Mouse (Mus musculus) thymus, adult 2 months (tissue): Measurements from ENCODE around the gene Stx5a. TPM values are rescaled to one million over a fixed set of nuclear protein-coding genes. Genes with fewer than 3 reads are reported as not detected.

ENCODE experiments used
- DNase-seq: peaks from one replicate; pipeline ENCODE4 v3.0.0; 2021
- H3K27ac ChIP-seq: fragments of 200-500 bp; 2 replicates; pipeline ENCODE4 v1.5.1; 2012; ENCODE audit warnings: low read length, control low read depth; ENCODE audit not compliant: control insufficient read depth, insufficient read depth
- H3K27me3 ChIP-seq: fragments of 200-500 bp; 2 replicates; pipeline ENCODE4 v1.6.1; 2012; ENCODE audit warnings: mild to moderate bottlenecking, low read length, moderate library complexity, mixed read lengths; ENCODE audit not compliant: control insufficient read depth, insufficient read depth
- H3K36me3 ChIP-seq: fragments of 200-500 bp; 2 replicates; pipeline ENCODE4 v1.6.1; 2012; ENCODE audit warnings: mild to moderate bottlenecking, low read length, moderate library complexity; ENCODE audit not compliant: control insufficient read depth, insufficient read depth
- H3K4me1 ChIP-seq: fragments of 200-500 bp; replicated peaks from 2 replicates; pipeline ENCODE4 v1.6.1; 2012; ENCODE audit warnings: low read length; ENCODE audit not compliant: control insufficient read depth, insufficient read depth
- H3K4me3 ChIP-seq: fragments of 200-500 bp; 2 replicates; pipeline ENCODE4 v1.5.1; 2012; ENCODE audit warnings: mild to moderate bottlenecking, low read length, control low read depth, moderate library complexity; ENCODE audit not compliant: control insufficient read depth, insufficient read depth
- CTCF ChIP-seq: fragments of 200-500 bp; IDR thresholded peaks from 2 replicates; pipeline ENCODE4 v1.5.1; 2012; ENCODE audit warnings: mild to moderate bottlenecking, control low read depth, low read length, moderate library complexity, borderline replicate concordance; ENCODE audit not compliant: control insufficient read depth, poor library complexity, insufficient read depth; ENCODE audit errors: extremely low read depth
- POLR2A ChIP-seq: fragments of 200-500 bp; IDR thresholded peaks from 2 replicates; pipeline ENCODE4 v1.6.1; 2012; ENCODE audit warnings: mild to moderate bottlenecking, low read length, control low read depth, moderate library complexity; ENCODE audit not compliant: control insufficient read depth, poor library complexity, insufficient read depth; ENCODE audit errors: extremely low read depth
- WGBS: fragments of 180-500 bp; shearing (Covaris S2); methylation state at CpG from one replicate; pipeline ENCODE4 v1.1.7; 2018; 5-methylcytosine and 5-hydroxymethylcytosine counted together
- polyA plus RNA-seq: library from polyadenylated mRNA; depleted of rRNA; stranded (reverse); fragments of >200 nt; gene quantifications from 2 replicates; pipeline ENCODE4 v1.2.3, GENCODE M21; 2012

Stx5a gene
- polyA plus RNA-seq, 1 experiment, result 137 TPM

DNA sequence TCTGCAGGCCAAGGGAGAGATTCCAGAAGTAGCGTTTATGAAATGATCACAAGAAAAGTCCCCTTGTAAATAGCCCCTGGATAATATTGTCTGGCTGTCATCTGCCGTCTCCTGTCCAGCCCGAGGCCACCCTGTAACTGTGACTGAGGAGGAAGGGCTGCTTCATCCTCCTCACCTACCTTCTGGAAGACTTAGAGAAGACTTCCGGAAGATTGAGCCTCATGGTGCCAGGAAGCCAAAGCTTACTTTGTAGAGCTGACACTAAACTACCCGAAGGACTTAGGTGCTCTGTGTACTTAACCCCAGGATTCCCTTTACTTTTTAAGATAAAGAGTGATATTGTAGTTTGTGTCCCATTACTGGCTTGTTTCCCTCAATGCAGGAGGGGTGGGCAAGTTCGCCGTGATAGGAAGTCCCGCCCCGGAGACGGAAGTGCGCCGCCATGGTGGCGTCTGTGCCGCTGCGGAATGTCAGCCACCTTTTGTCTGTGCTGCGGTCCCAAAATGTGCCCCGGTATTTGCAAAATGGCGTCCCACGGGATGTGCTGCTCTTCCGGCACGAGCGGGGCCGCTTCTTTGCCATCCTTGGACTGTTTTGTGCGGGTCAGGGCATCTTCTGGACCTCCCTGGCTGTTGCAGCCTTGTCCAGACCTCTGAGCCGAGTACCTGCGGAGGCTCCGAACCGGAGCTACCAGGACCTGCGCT lies 29.5 kb downstream of the Stx5a start, which contains the start of gene Tmem223:
Gene Tmem223 (plus strand): TSS at position 430 of the 704 bp plus-strand sequence.
- 18% methylated on average over 29 of the region's 29 CpGs for WGBS
- Histone ChIP-seq H3K4me1 (peaks cover 23% of the 10 kb centered on the region), H3K36me3 (peaks cover 52% of the 10 kb centered on the region), H3K4me3 (peak within 1 kb of the TSS; percentile 78), H3K27me3 (no peaks in the 10 kb centered on the region), H3K27ac (peak within 1 kb of the TSS; percentile 77)
- peak; percentile 83 for DNase-seq
- TF ChIP-seq POLR2A, result peak; percentile 87
- TF ChIP-seq CTCF, result peak; percentile 32; the same call in 1 of the 2 replicates

DNA sequence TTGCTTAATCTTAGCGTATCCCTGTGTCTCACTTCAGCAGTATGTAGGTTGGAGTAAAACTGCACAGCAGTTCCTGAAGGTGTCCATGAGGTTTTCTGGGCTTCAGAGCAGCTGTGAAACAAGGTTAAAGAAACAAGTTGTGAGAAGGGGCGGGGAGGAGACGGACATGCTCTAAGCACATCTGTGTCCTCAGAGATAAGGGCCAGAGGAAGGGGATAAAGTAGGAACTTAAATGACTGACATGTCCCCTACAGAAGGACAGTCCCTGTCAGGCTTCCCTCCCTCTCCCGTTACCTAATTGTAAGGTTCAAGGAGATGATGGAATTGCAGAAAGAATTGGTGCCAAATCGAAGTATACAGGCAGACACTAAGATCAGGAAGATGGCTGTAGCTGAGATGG lies 31.8 kb downstream of the Stx5a start:
- Histone ChIP-seq H3K27me3 (no peaks in the 10 kb centered on the region), H3K27ac (no peak overlapping the region), H3K4me1 (peaks cover 23% of the 10 kb centered on the region), H3K4me3 (no peak overlapping the region), H3K36me3 (peaks cover 29% of the 10 kb centered on the region)
- WGBS, result 69% methylated on average over 5 of the region's 5 CpGs
- DNase-seq, result no peak
- TF ChIP-seq POLR2A, result no peak
- TF ChIP-seq CTCF, result no peak

DNA sequence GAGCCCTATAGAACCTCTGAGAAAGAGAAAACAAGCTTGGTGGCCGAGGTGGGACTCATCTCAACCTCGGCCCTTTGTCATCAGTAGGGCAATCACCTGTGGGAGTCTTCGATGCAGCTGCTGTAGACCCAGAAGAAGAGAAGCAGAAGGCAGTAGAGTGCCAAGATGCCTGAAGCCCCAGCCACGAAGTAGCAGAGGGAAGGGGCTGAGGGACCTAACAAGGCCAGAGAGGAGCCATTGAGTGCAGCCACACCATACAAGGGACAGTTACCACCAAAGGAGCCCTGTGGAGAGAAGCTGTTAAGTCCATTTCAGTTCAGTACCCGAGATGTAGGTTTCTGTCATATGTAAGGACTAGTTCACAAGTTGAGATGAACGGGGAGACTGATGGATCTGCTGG lies 32.2 kb downstream of the Stx5a start:
- no peaks in the 10 kb centered on the region for H3K27me3 ChIP-seq
- no peak overlapping the region for H3K27ac ChIP-seq
- no peak for DNase-seq
- peak overlapping the region; percentile 24 for H3K4me3 ChIP-seq
- H3K36me3 ChIP-seq, result peaks cover 25% of the 10 kb centered on the region
- WGBS, result 47% methylated on average over 6 of the region's 6 CpGs
- peaks cover 23% of the 10 kb centered on the region for H3K4me1 ChIP-seq
- no peak for TF ChIP-seq CTCF
- no peak for TF ChIP-seq POLR2A

DNA sequence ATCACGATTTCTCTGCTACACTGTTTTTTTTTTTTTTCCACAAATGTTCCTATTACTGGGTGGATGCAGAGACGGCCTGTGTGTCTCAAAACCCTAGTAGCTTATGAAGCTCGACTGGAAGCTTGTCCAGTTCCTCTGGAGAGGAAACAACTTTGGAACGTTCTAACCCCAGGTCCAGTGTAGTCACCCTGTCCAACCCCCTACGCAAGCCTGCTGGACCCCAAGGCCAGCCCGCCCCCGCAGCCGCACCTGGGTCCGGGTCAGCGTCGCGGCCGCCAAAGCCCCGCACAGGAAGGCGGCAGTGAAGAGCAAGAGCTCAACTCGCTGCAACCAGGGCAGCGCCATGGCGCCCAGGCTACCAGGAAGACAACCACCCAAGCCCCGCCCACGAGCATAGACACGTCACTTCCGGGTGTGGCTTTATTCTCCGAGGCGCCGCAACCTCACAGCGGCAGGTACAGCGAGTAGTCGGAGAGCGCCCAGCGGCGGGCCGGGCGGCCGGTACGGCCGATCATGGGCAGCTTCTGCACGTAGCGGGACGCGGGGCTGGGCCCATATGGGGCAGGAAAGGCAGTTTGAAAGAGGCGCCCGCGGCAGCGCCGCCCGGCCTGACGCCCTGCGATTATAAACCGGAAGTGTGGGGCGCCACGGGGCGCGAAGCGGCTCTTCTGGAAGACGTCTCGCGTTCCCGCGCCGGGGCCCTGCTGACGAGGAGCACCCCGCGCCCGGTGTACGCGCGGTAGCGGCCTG lies 33.0 kb downstream of the Stx5a start, which contains the start of gene Tmem179b:
Gene Tmem179b (minus strand): TSS at position 382 of the 750 bp plus-strand sequence.
- Histone ChIP-seq H3K4me1 (peaks cover 23% of the 10 kb centered on the region), H3K4me3 (peak within 1 kb of the TSS; percentile 55), H3K36me3 (peaks cover 16% of the 10 kb centered on the region), H3K27me3 (no peaks in the 10 kb centered on the region), H3K27ac (peak within 1 kb of the TSS; percentile 65)
- WGBS, result under 1% methylated on average over 68 of the region's 68 CpGs
- TF ChIP-seq POLR2A (peak; percentile 98), CTCF (peak; percentile 62; the same call in 1 of the 2 replicates)
- DNase-seq, result peak; percentile 97

DNA sequence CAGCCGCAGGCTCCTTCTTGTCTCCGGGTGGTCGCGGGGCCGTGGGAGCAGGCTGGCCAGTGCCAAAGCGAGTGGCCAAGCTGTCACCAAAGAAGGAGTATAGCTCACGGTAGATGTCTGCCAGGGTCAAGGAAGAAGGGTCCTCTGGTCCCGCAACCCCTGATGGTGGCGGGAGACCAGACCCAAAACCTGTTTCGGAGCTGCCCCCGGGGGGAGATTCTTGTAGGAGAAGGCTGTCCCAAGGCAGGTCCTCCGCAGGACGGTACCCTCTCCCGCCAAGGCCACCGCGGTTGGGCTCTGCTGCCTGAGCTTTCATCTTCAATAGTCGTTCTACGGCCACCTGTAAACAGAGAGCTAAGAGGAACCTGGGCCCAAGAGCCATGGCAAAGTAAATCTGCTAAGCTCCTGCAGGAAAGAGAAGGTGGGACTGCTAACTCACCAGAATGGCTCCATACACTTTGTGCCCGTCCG lies 33.8 kb downstream of the Stx5a start:
- no peak for TF ChIP-seq POLR2A
- no peak for TF ChIP-seq CTCF
- H3K27me3 ChIP-seq, result no peaks in the 10 kb centered on the region
- peaks cover 9% of the 10 kb centered on the region; the same call in 1 of the 2 replicates for H3K36me3 ChIP-seq
- peak overlapping the region; percentile 65 for H3K27ac ChIP-seq
- peaks cover 23% of the 10 kb centered on the region for H3K4me1 ChIP-seq
- WGBS, result 2% methylated on average over 20 of the region's 20 CpGs
- H3K4me3 ChIP-seq, result peak overlapping the region; percentile 55
- DNase-seq, result peak; percentile 39

DNA sequence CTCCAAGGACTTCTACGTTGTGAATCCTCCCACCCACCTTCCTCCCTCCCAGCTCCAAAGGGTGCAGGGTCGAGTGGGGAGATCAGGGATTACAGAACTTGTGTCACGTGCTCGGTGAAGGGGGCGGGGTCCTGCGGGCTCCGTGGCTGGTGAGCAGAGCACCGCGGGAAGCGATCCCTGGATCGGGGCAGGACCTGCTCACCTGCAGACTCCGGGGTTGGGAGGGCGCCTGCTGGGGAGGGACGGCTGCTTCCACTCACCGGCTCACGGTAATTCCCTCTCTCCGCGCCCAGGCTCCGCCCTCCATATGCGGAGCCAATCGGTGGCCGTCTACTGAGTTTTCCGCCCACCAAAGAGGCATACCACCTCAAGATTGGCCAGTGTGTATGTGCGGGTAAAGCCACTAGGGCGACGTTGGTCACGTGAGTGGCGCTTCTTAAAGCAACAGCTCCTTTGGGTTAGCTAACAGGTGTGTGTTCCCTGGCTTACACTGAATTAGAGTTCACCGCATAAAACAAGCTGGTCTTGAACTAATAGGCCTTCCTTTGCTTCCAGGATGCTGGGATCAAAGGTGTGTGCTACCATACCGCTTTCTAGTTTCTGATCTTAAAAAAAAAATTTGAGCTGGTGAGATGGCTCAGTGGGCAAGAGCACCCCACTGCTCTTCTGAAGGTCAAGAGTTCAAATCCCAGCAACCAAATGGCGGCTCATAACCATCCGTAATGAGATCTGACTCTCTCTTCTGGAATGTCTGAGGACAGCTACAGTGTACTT lies 45.0 kb downstream of the Stx5a start, which contains the start of gene Taf6l:
Gene Taf6l (minus strand): TSS at position 410 of the 774 bp plus-strand sequence.
- H3K36me3 ChIP-seq, result peaks cover 3% of the 10 kb centered on the region; the same call in 1 of the 2 replicates
- H3K4me3 ChIP-seq, result peak within 1 kb of the TSS; percentile 73
- 3% methylated on average over 32 of the region's 32 CpGs for WGBS
- H3K27ac ChIP-seq, result no peak within 1 kb of the TSS
- H3K4me1 ChIP-seq, result 0 out of 2 replicates have a peak, but pooled peaks cover 2% of the 10 kb centered on the region
- peak; percentile 92 for DNase-seq
- TF ChIP-seq POLR2A (0 out of 2 replicates have a peak, but pooled peaks have one; percentile 17), CTCF (peak; percentile 59; the same call in 1 of the 2 replicates)
- H3K27me3 ChIP-seq, result no peaks in the 10 kb centered on the region
